Mouse (Mus musculus) layer of hippocampus, postnatal 25 days (tissue): ENCODE measurements at regions not wholly inside any gene's neighbourhood (a gene's known extent, or its start where the extent isn't known, plus 50 kb on each side); places are given as distances from the start of the nearest gene placed in this dataset.
"Not testable (repeated sequence)": the region's sequence is repeated elsewhere in the genome, so short reads cannot be mapped to it uniquely, and the experiment has no call there.

Source experiments
- DNase-seq, 2 experiments: peaks; one replicate each; pipeline ENCODE4 v3.0.0; 2022; ENCODE audit warnings: mixed read lengths in 2 of 2, low spot score in 1 of 2; ENCODE audit errors: extremely low spot score in 1 of 2

GRCm38 (mm10) chr17:62160301-62160700, 720.8 kb downstream of the Efna5 start:
- DNase-seq = no peak

DNA sequence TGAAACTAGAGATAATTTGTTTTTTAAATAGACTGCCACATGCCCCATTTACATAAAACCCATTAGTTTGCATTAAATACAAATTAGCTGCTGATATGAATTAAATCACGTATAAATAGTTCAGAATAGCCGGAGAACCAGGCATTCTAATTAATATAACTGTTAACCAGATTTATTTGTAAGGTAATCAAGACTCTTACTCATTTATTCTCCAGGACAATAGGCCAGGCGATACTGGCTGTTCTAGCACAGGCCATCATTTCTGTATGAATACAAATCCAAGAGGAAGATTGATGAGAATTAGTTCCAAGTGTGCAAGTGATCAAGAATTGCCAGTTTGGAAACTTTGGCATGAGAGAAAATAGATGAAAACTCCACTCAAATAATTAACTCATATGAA, 746.1 kb downstream of the Efna5 start:
- no peak for DNase-seq

DNA sequence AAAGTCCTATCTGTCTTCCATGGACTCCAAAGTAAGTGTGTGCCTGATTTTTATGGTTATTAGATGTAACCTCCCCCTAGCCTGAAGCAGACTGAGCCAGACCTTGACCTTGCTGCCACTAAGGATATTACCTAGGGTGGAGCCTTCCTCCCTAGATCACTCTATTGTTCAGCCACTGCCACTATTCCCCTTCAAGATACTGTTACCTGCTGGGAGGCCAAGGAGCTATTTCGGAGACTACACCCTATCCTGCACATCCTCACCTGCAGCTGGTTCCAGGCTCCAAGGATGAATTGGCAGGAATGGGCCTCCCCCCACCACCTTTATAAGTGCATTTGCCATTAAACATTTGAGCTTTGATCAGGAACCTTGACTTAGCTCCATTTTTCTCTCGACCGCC, 769.4 kb downstream of the Efna5 start:
- DNase-seq = not testable (repeated sequence)

GRCm38 (mm10) chr17:62109052-62109451, 772.1 kb downstream of the Efna5 start:
- no peak for DNase-seq

DNA sequence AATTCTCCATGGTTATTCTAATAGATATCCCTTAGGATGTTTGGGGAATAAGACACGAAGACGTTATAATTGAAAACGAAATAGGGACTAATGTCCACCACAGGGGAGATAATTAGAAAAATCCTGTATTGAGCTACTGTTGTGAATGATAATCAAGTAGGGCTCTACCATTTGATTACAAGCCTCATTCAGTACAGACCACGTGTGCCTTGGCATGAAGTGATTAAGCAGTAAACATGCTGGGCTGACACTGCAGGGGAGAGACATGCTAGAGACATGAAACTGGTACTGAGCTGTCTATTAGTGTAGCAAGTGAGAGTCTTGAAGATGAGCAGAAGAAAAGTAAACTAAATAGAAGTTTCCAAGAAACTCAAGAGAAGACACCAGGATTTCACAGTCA, 797.8 kb downstream of the Efna5 start:
- no peak for DNase-seq

- DNase-seq = no peak
Observed at GRCm38 (mm10) chr17:62077604-62078003, 803.5 kb downstream of the Efna5 start.

DNA sequence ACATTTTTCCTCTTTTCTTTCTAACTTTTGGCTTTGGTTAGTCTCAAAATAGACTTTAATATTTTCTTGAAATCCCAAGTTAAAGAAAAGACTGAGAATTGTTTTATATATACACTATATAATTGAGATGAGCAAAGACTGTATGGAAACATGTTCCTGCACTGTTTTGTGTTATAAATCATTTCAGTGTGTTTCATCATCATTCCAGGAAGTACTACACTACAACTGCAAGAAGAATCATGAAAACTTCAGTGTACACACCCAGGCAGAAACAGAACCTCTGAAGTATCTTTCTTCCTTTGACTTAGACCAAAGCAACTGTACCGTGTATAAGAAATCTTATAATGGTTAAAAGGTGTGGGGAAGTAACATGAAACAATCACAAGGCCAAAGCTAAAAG, 816.2 kb downstream of the Efna5 start:
- no peak for DNase-seq

DNA sequence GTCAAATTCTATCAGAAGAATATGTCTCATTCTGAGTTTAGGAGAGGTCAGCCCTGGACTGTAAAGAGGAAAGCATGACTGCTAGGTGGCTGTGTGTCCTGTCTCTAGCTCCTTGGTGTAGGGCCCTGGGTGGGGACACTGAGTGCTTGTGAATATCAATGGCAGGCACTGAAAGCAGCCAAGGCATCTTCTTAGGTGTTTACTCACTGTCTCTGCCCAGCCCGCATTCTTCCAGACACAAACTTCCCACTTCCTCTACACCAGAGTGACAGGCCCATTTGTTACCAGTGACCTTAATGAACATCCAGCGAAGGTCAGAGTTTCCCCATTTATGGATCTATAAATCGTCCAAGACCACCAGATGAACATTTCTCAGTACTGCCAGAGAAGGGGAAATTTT, 823.1 kb downstream of the Efna5 start:
- DNase-seq = no peak

GRCm38 (mm10) chr17:62054801-62055200, 826.3 kb downstream of the Efna5 start:
- no peak for DNase-seq

GRCm38 (mm10) chr17:62048989-62049388, 832.1 kb downstream of the Efna5 start:
- DNase-seq = no peak

DNA sequence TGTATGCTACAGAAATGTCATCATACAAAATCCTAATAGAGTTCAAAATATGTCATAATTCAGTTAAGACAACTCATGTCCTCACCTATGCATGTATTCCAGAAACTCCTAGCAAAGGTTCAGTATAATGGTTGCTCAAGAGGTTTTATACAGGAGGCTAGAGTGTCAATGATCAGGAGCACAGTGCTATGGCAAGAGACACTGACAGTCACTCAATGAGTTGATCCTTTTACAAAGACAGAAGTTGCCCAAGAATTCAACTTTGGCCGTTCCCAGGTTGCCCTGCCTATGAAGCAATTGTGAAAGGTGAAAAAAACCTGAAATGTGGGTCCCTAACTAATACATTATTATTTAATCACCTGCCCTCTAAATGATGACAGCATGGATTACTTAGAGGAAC, 850.5 kb downstream of the Efna5 start:
- DNase-seq = no peak
